Mouse (Mus musculus) testis, postnatal 14 days (tissue): Measurements from ENCODE around the gene R3hdm2.

Experiments used
- DNase-seq: peaks from one replicate; pipeline ENCODE4 v3.0.0; 2021; ENCODE audit warnings: low spot score

The R3hdm2 gene

GRCm38 (mm10) chr10:127496156-127496555, 116.0 kb downstream of the R3hdm2 start:
- no peak for DNase-seq

GRCm38 (mm10) chr10:127499516-127499915, 119.4 kb downstream of the R3hdm2 start:
- no peak for DNase-seq

GRCm38 (mm10) chr10:127500042-127500441, 119.9 kb downstream of the R3hdm2 start:
- DNase-seq = no peak

- no peak for DNase-seq
Measured at GRCm38 (mm10) chr10:127500894-127501893, 121.1 kb downstream of the R3hdm2 start, which contains the start of gene Stac3. Gene Stac3 (plus strand): TSS chr10:127501686.

- DNase-seq = peak; percentile 70
Measured at GRCm38 (mm10) chr10:127508239-127508638, 128.1 kb downstream of the R3hdm2 start.

- peak; percentile 87 for DNase-seq
Measured at GRCm38 (mm10) chr10:127509051-127509836, 129.1 kb downstream of the R3hdm2 start.

GRCm38 (mm10) chr10:127509837-127510701, 129.9 kb downstream of the R3hdm2 start:
- no peak for DNase-seq

GRCm38 (mm10) chr10:127510895-127511617, 130.9 kb downstream of the R3hdm2 start:
- no peak for DNase-seq

- DNase-seq = no peak
Measured at GRCm38 (mm10) chr10:127511634-127512306, 131.6 kb downstream of the R3hdm2 start.

- no peak for DNase-seq
Measured at GRCm38 (mm10) chr10:127512307-127512666, 132.2 kb downstream of the R3hdm2 start.

GRCm38 (mm10) chr10:127512813-127513212, 132.7 kb downstream of the R3hdm2 start:
- DNase-seq = peak; percentile 89

GRCm38 (mm10) chr10:127513501-127514091, 133.5 kb downstream of the R3hdm2 start:
- DNase-seq = no peak

- no peak for DNase-seq
Measured at GRCm38 (mm10) chr10:127514111-127514698, 134.1 kb downstream of the R3hdm2 start.

GRCm38 (mm10) chr10:127514764-127515163, 134.6 kb downstream of the R3hdm2 start, which contains the start of gene Ndufa4l2:
Gene Ndufa4l2 (plus strand): TSS chr10:127514967.
- DNase-seq = no peak

- DNase-seq = no peak
Measured at GRCm38 (mm10) chr10:127515271-127515982, 135.3 kb downstream of the R3hdm2 start.

GRCm38 (mm10) chr10:127515983-127516459, 135.9 kb downstream of the R3hdm2 start:
- DNase-seq = no peak

- no peak for DNase-seq
Measured at GRCm38 (mm10) chr10:127516576-127517260, 136.6 kb downstream of the R3hdm2 start.

GRCm38 (mm10) chr10:127517941-127518340, 137.8 kb downstream of the R3hdm2 start:
- no peak for DNase-seq
